Mouse (Mus musculus) bone marrow macrophage, adult 2 months (primary cell): ENCODE measurements at regions not wholly inside any gene's neighbourhood (a gene's known extent, or its start where the extent isn't known, plus 50 kb on each side); places are given as distances from the start of the nearest gene placed in this dataset.

Source experiments
- CTCF ChIP-seq: IDR thresholded peaks from 2 replicates; pipeline ENCODE4 v1.5.1; 2012; ENCODE audit warnings: low read depth, mild to moderate bottlenecking, low read length, moderate library complexity
- POLR2A ChIP-seq: IDR thresholded peaks from 2 replicates; pipeline ENCODE4 v1.6.1; 2012; ENCODE audit warnings: mild to moderate bottlenecking, low read depth, low read length, borderline replicate concordance

DNA sequence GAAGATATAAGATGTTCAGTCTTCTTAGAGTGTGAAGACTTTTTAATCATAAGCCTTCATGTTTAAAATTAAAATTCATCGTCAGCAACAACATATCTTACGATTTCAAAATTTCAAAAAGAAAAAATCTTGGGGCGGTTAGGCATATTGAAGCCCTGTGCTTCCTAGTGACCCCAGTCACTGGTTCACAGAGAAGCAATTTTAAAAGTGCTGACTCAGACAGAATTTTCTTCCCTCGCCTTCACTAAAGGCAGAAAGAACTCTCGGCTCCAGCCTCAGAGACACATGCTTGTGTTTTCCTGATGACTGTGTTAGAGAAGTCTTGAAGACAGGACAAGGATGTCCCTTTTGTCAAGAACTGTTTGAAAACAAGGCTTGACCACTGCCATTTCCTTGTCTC, 157.2 kb upstream of the Gm765 start:
- no peak for TF ChIP-seq CTCF
- TF ChIP-seq POLR2A, result no peak
